Mouse (Mus musculus) limb, embryonic 12.5 days (tissue): ENCODE measurements at regions not wholly inside any gene's neighbourhood (a gene's known extent, or its start where the extent isn't known, plus 50 kb on each side); places are given as distances from the start of the nearest gene placed in this dataset.

Experiments used
- ATAC-seq: fragments of 200-750 bp; cut with Nextera tagmentation; 2 replicates; pipeline ENCODE4 v1.8.0; 2017; ENCODE audit warnings: low read depth, moderate TSS enrichment; ENCODE audit not compliant: insufficient number of reproducible peaks, insufficient read depth, low FRiP score, low TSS enrichment
- H3K27ac ChIP-seq: fragments of 300-500 bp; sonication (generic); 2 replicates; pipeline ENCODE4 v1.5.1; 2016; ENCODE audit warnings: mild to moderate bottlenecking, moderate library complexity
- H3K27me3 ChIP-seq: fragments of 300-500 bp; sonication (generic); 2 replicates; pipeline ENCODE4 v1.6.1; 2016; ENCODE audit warnings: mild to moderate bottlenecking, moderate library complexity
- H3K36me3 ChIP-seq: fragments of 300-500 bp; sonication (generic); 2 replicates; pipeline ENCODE4 v1.6.1; 2016; ENCODE audit warnings: mild to moderate bottlenecking, moderate library complexity
- H3K4me1 ChIP-seq: fragments of 300-500 bp; sonication (generic); replicated peaks from 2 replicates; pipeline ENCODE4 v1.6.1; 2016
- H3K4me2 ChIP-seq: fragments of 300-500 bp; sonication (generic); 2 replicates; pipeline ENCODE4 v1.6.1; 2016; ENCODE audit warnings: mild to moderate bottlenecking, moderate library complexity
- H3K4me3 ChIP-seq: fragments of 300-500 bp; sonication (generic); replicated peaks from 2 replicates; pipeline ENCODE4 v1.5.1; 2016; ENCODE audit warnings: mild to moderate bottlenecking
- H3K9ac ChIP-seq: fragments of 300-500 bp; sonication (generic); replicated peaks from 2 replicates; pipeline ENCODE4 v1.6.1; 2016; ENCODE audit warnings: mild to moderate bottlenecking, moderate library complexity
- H3K9me3 ChIP-seq: fragments of 300-500 bp; sonication (generic); 2 replicates; pipeline ENCODE4 v1.6.1; 2016; ENCODE audit warnings: mild to moderate bottlenecking, moderate library complexity
- WGBS: fragments of 180-500 bp; shearing (Covaris S2); methylation state at CpG from one replicate; pipeline ENCODE4 v1.1.7; 2016; 5-methylcytosine and 5-hydroxymethylcytosine counted together

- peak; percentile 96 for ATAC-seq
- Histone ChIP-seq H3K4me1 (no peaks in the 10 kb centered on the region), H3K27ac (no peak overlapping the region), H3K4me2 (peak overlapping the region; percentile 55), H3K27me3 (no peaks in the 10 kb centered on the region), H3K9ac (no peak overlapping the region), H3K36me3 (no peaks in the 10 kb centered on the region), H3K4me3 (peak overlapping the region; percentile 41), H3K9me3 (no peaks in the 10 kb centered on the region; the same call in 1 of the 2 replicates)
- WGBS, result 17% methylated on average over 16 of the region's 16 CpGs
These were observed 73.3 kb downstream of the Vmn2r112 start for GRCm38 (mm10) chr17:22673891-22674622.
